In genomic region chr5:122558127-122558526, GRCm38 (mm10) we compare ENCODE assay signal across 19 mouse cellular contexts. TPM values are rescaled to one million over a fixed set of nuclear protein-coding genes. Genes with fewer than 3 reads are reported as not detected.
DNase-seq lines count a peak whose midpoint lies in the region; ATAC-seq and TF ChIP-seq lines count a peak whose summit lies in the region.
"Had no signal": no experiment of that assay in that cellular context is flagged by ENCODE, and none has a peak within 500 bp of the region (broad histone marks: within the 10 kb centered on the region; RNA-seq: fewer than 3 reads in every experiment).

No protein-coding gene starts in this region.

- H3K27ac ChIP-seq in heart, adult 2 months: peak overlapping the region; percentile 88
- peak overlapping the region; percentile 75 for H3K27ac ChIP-seq in heart, embryonic 15.5 days
- no peak overlapping the region for H3K27ac ChIP-seq in heart, embryonic 10.5 days
- H3K27ac ChIP-seq: embryonic facial prominence, embryonic 12.5 days; hindbrain, embryonic 13.5 days; hindbrain, postnatal 0 days had no signal

- no peak overlapping the region for H3K9ac ChIP-seq in heart, adult 2 months (ENCODE audit: low read depth, low read length)
- no peak overlapping the region for H3K9ac ChIP-seq in heart, embryonic 15.5 days
- H3K9ac ChIP-seq: embryonic facial prominence, embryonic 12.5 days; hindbrain, embryonic 13.5 days had no signal

- intact Hi-C loops in heart, adult 2 months (cut with DNase I): loop anchor here (2.0 kb wide), 1 partner anchor 61 kb away; no protein-coding TSS in a partner anchor
- intact Hi-C loops in heart, postnatal 36 days (cut with DNase I): no loop called here
- intact Hi-C loops in left cerebral cortex, postnatal 14 days (cut with DNase I): no loop called here

- no peaks in the 10 kb centered on the region for H3K79me2 ChIP-seq in heart, adult 2 months (replicated peaks; ENCODE audit: control insufficient read depth, insufficient read depth, low read length)

- no peak overlapping the region for H3K4me3 ChIP-seq in heart, adult 2 months
- no peak overlapping the region for H3K4me3 ChIP-seq in heart, embryonic 15.5 days
- no peak overlapping the region for H3K4me3 ChIP-seq in heart, embryonic 10.5 days
- H3K4me3 ChIP-seq: embryonic facial prominence, embryonic 12.5 days; hindbrain, embryonic 13.5 days had no signal

- no peak for TF ChIP-seq CTCF in heart, adult 2 months (IDR thresholded peaks at IDR 0.05)

- H3K27me3 ChIP-seq in heart, adult 2 months (ENCODE audit: control insufficient read depth, insufficient read depth, low read length): no peaks in the 10 kb centered on the region
- H3K27me3 ChIP-seq in heart, embryonic 15.5 days: no peaks in the 10 kb centered on the region
- no peaks in the 10 kb centered on the region for H3K27me3 ChIP-seq in heart, embryonic 10.5 days (ENCODE audit: insufficient read depth, poor library complexity, severe bottlenecking)
- H3K27me3 ChIP-seq: CH12.LX; embryonic facial prominence, embryonic 12.5 days; hindbrain, embryonic 13.5 days; Patski had no signal

- no peaks in the 10 kb centered on the region for H3K9me3 ChIP-seq in heart, embryonic 15.5 days (replicated peaks)
- no peaks in the 10 kb centered on the region for H3K9me3 ChIP-seq in heart, embryonic 10.5 days
- H3K9me3 ChIP-seq: embryonic facial prominence, embryonic 12.5 days; hindbrain, embryonic 13.5 days had no signal

- TF ChIP-seq POLR2A in heart, adult 2 months (IDR thresholded peaks at IDR 0.05; ENCODE audit: insufficient read depth, low read depth, low read length): 0 out of 2 replicates have a peak, but pooled peaks have one; percentile 12

- peaks cover 4% of the 10 kb centered on the region for H3K4me1 ChIP-seq in heart, adult 2 months (ENCODE audit: control insufficient read depth, insufficient read depth, low read length)
- peaks cover 24% of the 10 kb centered on the region for H3K4me1 ChIP-seq in heart, embryonic 15.5 days (replicated peaks)
- peaks cover 28% of the 10 kb centered on the region for H3K4me1 ChIP-seq in heart, embryonic 10.5 days
- H3K4me1 ChIP-seq: embryonic facial prominence, embryonic 12.5 days; hindbrain, embryonic 13.5 days had no signal

- H3K36me3 ChIP-seq in heart, adult 2 months (ENCODE audit: control insufficient read depth, insufficient read depth, low read length): peaks cover 5% of the 10 kb centered on the region
- H3K36me3 ChIP-seq in heart, embryonic 15.5 days: peaks cover 6% of the 10 kb centered on the region; the same call in 1 of the 2 replicates
- peaks cover 41% of the 10 kb centered on the region for H3K36me3 ChIP-seq in heart, embryonic 10.5 days

- peak; percentile 37; the same call in 1 of the 2 replicates for ATAC-seq in heart, embryonic 15.5 days (replicated peaks; ENCODE audit: insufficient number of reproducible peaks, insufficient read depth, low FRiP score, low read depth)
- ATAC-seq: activated CD4-positive, CD25-positive, alpha-beta regulatory T cell, adult 4 months; forebrain, embryonic 16.5 days; hindbrain, postnatal 0 days; Patski had no signal

- no peak for DNase-seq in heart, adult 2 months
- no peak for DNase-seq in heart, postnatal 36 days
- no peak for DNase-seq in heart, embryonic 10.5 days (ENCODE audit: low spot score)
- peak; percentile 28 to 52 for DNase-seq in left cerebral cortex, postnatal 14 days (ENCODE audit: low spot score in 2 of 2)
- DNase-seq in left cerebral cortex, adult 9 months (ENCODE audit: low spot score in 2 of 2): no peak
- DNase-seq: adrenal gland, postnatal 14 days; cerebellum, adult 11-12 months; cerebellum, adult 9-10 months; cerebellum, postnatal 25 days; gastrocnemius, postnatal 36 days; kidney, adult 11 months had no signal

- no peak overlapping the region for H3K4me2 ChIP-seq in heart, embryonic 15.5 days
- H3K4me2 ChIP-seq: embryonic facial prominence, embryonic 12.5 days; hindbrain, embryonic 13.5 days had no signal

- 60% methylated on average over 10 of the region's 10 CpGs for WGBS in heart, adult 2 months
- 64% methylated on average over 10 of the region's 10 CpGs for WGBS in heart, embryonic 15.5 days
- 75% methylated on average over 10 of the region's 10 CpGs for WGBS in heart, embryonic 10.5 days

- no peak for TF ChIP-seq EP300 in heart, adult 2 months (IDR thresholded peaks at IDR 0.05; ENCODE audit: insufficient read depth, low read depth, low read length)

RNA-seq across cellular contexts. Expression of gene Atp2a2, which starts 56.1 kb away (rescaled TPM):
- over 10,000 TPM; 11,796 to 13,259 TPM for total RNA-seq in heart, adult 2 months (2021)
- 3,546 and 6,285 TPM in 2 replicates for polyA plus RNA-seq in heart, adult 2 months (2012; rRNA removed)
- total RNA-seq in heart, postnatal 36 days (2021): over 10,000 TPM; 11,843 to 11,873 TPM
- polyA plus RNA-seq in heart, embryonic 15.5 days (2015; fragmentation: Nextera tagmentation; extraction: Ambion mirVana): 288 and 291 TPM in 2 replicates
- 205 and 235 TPM in 2 replicates for polyA plus RNA-seq in heart, embryonic 10.5 days (2016; fragmentation: Nextera tagmentation; extraction: Ambion mirVana)
- total RNA-seq in left cerebral cortex, postnatal 14 days (2021): 100 to 1,000 TPM; 737 to 785 TPM

RNA-seq across cellular contexts. Expression of gene Ift81, which starts 56.2 kb away (rescaled TPM):
- 10 to 100 TPM; 78.1 to 97.0 TPM for total RNA-seq in heart, adult 2 months (2021)
- polyA plus RNA-seq in heart, adult 2 months (2012; rRNA removed): 11.4 and 25.3 TPM in 2 replicates
- total RNA-seq in heart, postnatal 36 days (2021): 10 to 100 TPM; 66.7 to 71.1 TPM
- 30.7 and 39.3 TPM in 2 replicates for polyA plus RNA-seq in heart, embryonic 15.5 days (2015; fragmentation: Nextera tagmentation; extraction: Ambion mirVana)
- polyA plus RNA-seq in heart, embryonic 10.5 days (2016; fragmentation: Nextera tagmentation; extraction: Ambion mirVana): 25.2 and 35.2 TPM in 2 replicates
- 10 to 100 TPM; 35.5 to 36.5 TPM for total RNA-seq in left cerebral cortex, postnatal 14 days (2021)

Comparison
In these comparisons a context has a peak if more than half of its experiments do, and no peak if none do; other contexts are left out.
1. DNase-seq: peak in left cerebral cortex, postnatal 14 days (2 of 2); none in heart, adult 2 months (0 of 2), heart, postnatal 36 days (0 of 2), heart, embryonic 10.5 days (single experiment) and left cerebral cortex, adult 9 months (0 of 2).
2. RNA of gene Atp2a2, which starts 56.1 kb away (total RNA-seq): 11,796 to 13,259 TPM in heart, adult 2 months and 11,843 to 11,873 TPM in heart, postnatal 36 days; 737 to 785 TPM in left cerebral cortex, postnatal 14 days; every median in the first group is over 10 times any median in the second.